Mouse (Mus musculus): Measurements from ENCODE around the gene Mslnl. TPM values are rescaled to one million over a fixed set of nuclear protein-coding genes. Genes with fewer than 3 reads are reported as not detected.
"Not testable (repeated sequence)": the region's sequence is repeated elsewhere in the genome, so short reads cannot be mapped to it uniquely, and the experiment has no call there.

Mslnl gene
- polyA plus RNA-seq, 1 experiment: 0.65 TPM

GRCm38 (mm10) chr17:25723919-25724318 lies 11.9 kb upstream of the Mslnl start:
- Histone ChIP-seq H3K27ac (ENCODE audit: control insufficient read depth, insufficient read depth, low read depth, low read length) (no peak overlapping the region), H3K4me1 (ENCODE audit: control insufficient read depth, insufficient read depth, low read length) (peaks cover 18% of the 10 kb centered on the region), H3K4me3 (ENCODE audit: control insufficient read depth, low read depth, low read length) (no peak overlapping the region), H3K36me3 (ENCODE audit: control insufficient read depth, insufficient read depth, low read length) (no peaks in the 10 kb centered on the region), H3K27me3 (ENCODE audit: control insufficient read depth, insufficient read depth, low read length) (no peaks in the 10 kb centered on the region)
- TF ChIP-seq CTCF (IDR thresholded peaks at IDR 0.05; ENCODE audit: control insufficient read depth, insufficient read depth, insufficient replicate concordance, low read depth, low read length) (no peak), POLR2A (IDR thresholded peaks at IDR 0.05; ENCODE audit: control insufficient read depth, low read depth, low read length) (no peak)

GRCm38 (mm10) chr17:25725264-25725663 lies 10.6 kb upstream of the Mslnl start:
- H3K36me3 ChIP-seq (ENCODE audit: control insufficient read depth, insufficient read depth, low read length): no peaks in the 10 kb centered on the region
- TF ChIP-seq CTCF (IDR thresholded peaks at IDR 0.05; ENCODE audit: control insufficient read depth, insufficient read depth, insufficient replicate concordance, low read depth, low read length) (no peak), POLR2A (IDR thresholded peaks at IDR 0.05; ENCODE audit: control insufficient read depth, low read depth, low read length) (no peak)
- peaks cover 18% of the 10 kb centered on the region for H3K4me1 ChIP-seq (ENCODE audit: control insufficient read depth, insufficient read depth, low read length)
- no peak overlapping the region for H3K27ac ChIP-seq (ENCODE audit: control insufficient read depth, insufficient read depth, low read depth, low read length)
- no peaks in the 10 kb centered on the region for H3K27me3 ChIP-seq (ENCODE audit: control insufficient read depth, insufficient read depth, low read length)
- H3K4me3 ChIP-seq (ENCODE audit: control insufficient read depth, low read depth, low read length): no peak overlapping the region

GRCm38 (mm10) chr17:25727265-25728008 lies 8.4 kb upstream of the Mslnl start, which contains the start of the genes Chtf18 and Rpusd1:
TSS of gene Chtf18 (minus strand) at chr17:25727419.
TSS of gene Rpusd1 (plus strand) at chr17:25727670.
- peaks cover 18% of the 10 kb centered on the region for H3K4me1 ChIP-seq (ENCODE audit: control insufficient read depth, insufficient read depth, low read length)
- no peak for TF ChIP-seq CTCF (IDR thresholded peaks at IDR 0.05; ENCODE audit: control insufficient read depth, insufficient read depth, insufficient replicate concordance, low read depth, low read length)
- peak; percentile 64; the same call in 1 of the 2 replicates for TF ChIP-seq POLR2A (IDR thresholded peaks at IDR 0.05; ENCODE audit: control insufficient read depth, low read depth, low read length)
- H3K27ac ChIP-seq (ENCODE audit: control insufficient read depth, insufficient read depth, low read depth, low read length): peak within 1 kb of the TSS; percentile 67
- H3K4me3 ChIP-seq (ENCODE audit: control insufficient read depth, low read depth, low read length): peak within 1 kb of the TSS; percentile 91
- no peaks in the 10 kb centered on the region for H3K36me3 ChIP-seq (ENCODE audit: control insufficient read depth, insufficient read depth, low read length)
- no peaks in the 10 kb centered on the region for H3K27me3 ChIP-seq (ENCODE audit: control insufficient read depth, insufficient read depth, low read length)

- no peak for TF ChIP-seq POLR2A (IDR thresholded peaks at IDR 0.05; ENCODE audit: control insufficient read depth, low read depth, low read length)
- no peak for TF ChIP-seq CTCF (IDR thresholded peaks at IDR 0.05; ENCODE audit: control insufficient read depth, insufficient read depth, insufficient replicate concordance, low read depth, low read length)
- no peaks in the 10 kb centered on the region for H3K36me3 ChIP-seq (ENCODE audit: control insufficient read depth, insufficient read depth, low read length)
- H3K27me3 ChIP-seq (ENCODE audit: control insufficient read depth, insufficient read depth, low read length): no peaks in the 10 kb centered on the region
- peak overlapping the region; percentile 91 for H3K4me3 ChIP-seq (ENCODE audit: control insufficient read depth, low read depth, low read length)
- peak overlapping the region; percentile 47 for H3K27ac ChIP-seq (ENCODE audit: control insufficient read depth, insufficient read depth, low read depth, low read length)
- H3K4me1 ChIP-seq (ENCODE audit: control insufficient read depth, insufficient read depth, low read length): peaks cover 18% of the 10 kb centered on the region
Observed at GRCm38 (mm10) chr17:25728009-25728270, 7.9 kb upstream of the Mslnl start.

DNA sequence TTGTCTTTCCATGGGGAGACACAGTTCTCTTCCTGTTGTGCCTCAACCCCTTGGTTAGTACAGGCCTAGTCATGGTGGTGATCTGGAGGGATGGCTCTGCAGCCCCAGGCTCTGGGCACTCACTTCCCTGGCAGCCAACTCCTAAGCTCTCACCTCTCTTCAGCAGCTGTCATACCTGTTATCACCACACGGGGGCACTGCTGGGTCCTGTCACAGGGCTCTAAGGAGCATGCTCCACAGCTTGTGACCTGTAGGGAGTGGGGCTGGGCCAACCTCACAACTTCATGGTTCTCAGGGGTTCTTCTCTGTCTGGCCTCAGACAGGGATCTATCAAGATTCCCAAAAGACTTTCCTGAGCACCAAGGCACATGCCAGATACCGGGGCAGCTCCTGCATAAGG lies 3.8 kb upstream of the Mslnl start:
- H3K4me3 ChIP-seq (ENCODE audit: control insufficient read depth, low read depth, low read length): no peak overlapping the region
- H3K4me1 ChIP-seq (ENCODE audit: control insufficient read depth, insufficient read depth, low read length): peaks cover 11% of the 10 kb centered on the region
- no peaks in the 10 kb centered on the region for H3K36me3 ChIP-seq (ENCODE audit: control insufficient read depth, insufficient read depth, low read length)
- no peak for TF ChIP-seq POLR2A (IDR thresholded peaks at IDR 0.05; ENCODE audit: control insufficient read depth, low read depth, low read length)
- peak; percentile 95; the same call in 1 of the 2 replicates for TF ChIP-seq CTCF (IDR thresholded peaks at IDR 0.05; ENCODE audit: control insufficient read depth, insufficient read depth, insufficient replicate concordance, low read depth, low read length)
- H3K27ac ChIP-seq (ENCODE audit: control insufficient read depth, insufficient read depth, low read depth, low read length): no peak overlapping the region
- H3K27me3 ChIP-seq (ENCODE audit: control insufficient read depth, insufficient read depth, low read length): no peaks in the 10 kb centered on the region

DNA sequence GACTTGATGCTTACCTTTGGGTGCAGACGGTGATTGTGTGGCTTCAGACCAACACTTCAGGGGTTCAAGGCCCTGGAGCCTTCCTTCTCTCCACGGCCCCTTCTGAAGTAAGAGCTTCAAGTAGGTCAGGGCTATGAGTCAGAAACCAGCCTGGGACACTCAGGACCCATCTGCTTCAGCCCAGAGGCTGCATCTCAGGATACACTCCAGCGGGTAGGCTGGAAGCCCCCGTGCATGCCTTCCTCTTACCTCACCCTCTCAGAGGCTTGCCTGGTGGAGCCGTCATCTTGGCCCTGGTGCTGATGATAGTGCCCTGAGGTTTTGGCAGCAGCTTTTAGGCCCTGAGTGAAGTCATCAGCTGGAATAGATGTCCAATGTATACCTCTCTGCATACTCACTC lies 596 bp upstream of the Mslnl start:
- Histone ChIP-seq H3K4me1 (ENCODE audit: control insufficient read depth, insufficient read depth, low read length) (no peaks in the 10 kb centered on the region), H3K27me3 (ENCODE audit: control insufficient read depth, insufficient read depth, low read length) (no peaks in the 10 kb centered on the region), H3K27ac (ENCODE audit: control insufficient read depth, insufficient read depth, low read depth, low read length) (no peak overlapping the region), H3K4me3 (ENCODE audit: control insufficient read depth, low read depth, low read length) (no peak overlapping the region), H3K36me3 (ENCODE audit: control insufficient read depth, insufficient read depth, low read length) (no peaks in the 10 kb centered on the region)
- TF ChIP-seq CTCF (IDR thresholded peaks at IDR 0.05; ENCODE audit: control insufficient read depth, insufficient read depth, insufficient replicate concordance, low read depth, low read length): no peak
- TF ChIP-seq POLR2A (IDR thresholded peaks at IDR 0.05; ENCODE audit: control insufficient read depth, low read depth, low read length): no peak

- TF ChIP-seq CTCF (IDR thresholded peaks at IDR 0.05; ENCODE audit: control insufficient read depth, insufficient read depth, insufficient replicate concordance, low read depth, low read length) (no peak), POLR2A (IDR thresholded peaks at IDR 0.05; ENCODE audit: control insufficient read depth, low read depth, low read length) (no peak)
- Histone ChIP-seq H3K4me3 (ENCODE audit: control insufficient read depth, low read depth, low read length) (no peak overlapping the region), H3K27me3 (ENCODE audit: control insufficient read depth, insufficient read depth, low read length) (no peaks in the 10 kb centered on the region), H3K4me1 (ENCODE audit: control insufficient read depth, insufficient read depth, low read length) (no peaks in the 10 kb centered on the region), H3K36me3 (ENCODE audit: control insufficient read depth, insufficient read depth, low read length) (no peaks in the 10 kb centered on the region), H3K27ac (ENCODE audit: control insufficient read depth, insufficient read depth, low read depth, low read length) (no peak overlapping the region)
Observed at GRCm38 (mm10) chr17:25738861-25739260, 3.0 kb downstream of the Mslnl start.

GRCm38 (mm10) chr17:25741471-25741870 lies 5.6 kb downstream of the Mslnl start:
- H3K27ac ChIP-seq (ENCODE audit: control insufficient read depth, insufficient read depth, low read depth, low read length); H3K4me1 ChIP-seq (ENCODE audit: control insufficient read depth, insufficient read depth, low read length); H3K4me3 ChIP-seq (ENCODE audit: control insufficient read depth, low read depth, low read length); H3K27me3 ChIP-seq (ENCODE audit: control insufficient read depth, insufficient read depth, low read length); H3K36me3 ChIP-seq (ENCODE audit: control insufficient read depth, insufficient read depth, low read length): not testable (repeated sequence)
